Mouse (Mus musculus): ENCODE results near the gene Siglece. TPM values are rescaled to one million over a fixed set of nuclear protein-coding genes. Genes with fewer than 3 reads are reported as not detected.

Siglece gene
- polyA plus RNA-seq (2014; fragmentation: Illumina TruSeq; extraction: RNeasy Lipid Tissue Mini Kit (QIAGEN cat#74804); ENCODE audit: insufficient read depth, low read depth, low replicate concordance): 5.0 TPM

DNA sequence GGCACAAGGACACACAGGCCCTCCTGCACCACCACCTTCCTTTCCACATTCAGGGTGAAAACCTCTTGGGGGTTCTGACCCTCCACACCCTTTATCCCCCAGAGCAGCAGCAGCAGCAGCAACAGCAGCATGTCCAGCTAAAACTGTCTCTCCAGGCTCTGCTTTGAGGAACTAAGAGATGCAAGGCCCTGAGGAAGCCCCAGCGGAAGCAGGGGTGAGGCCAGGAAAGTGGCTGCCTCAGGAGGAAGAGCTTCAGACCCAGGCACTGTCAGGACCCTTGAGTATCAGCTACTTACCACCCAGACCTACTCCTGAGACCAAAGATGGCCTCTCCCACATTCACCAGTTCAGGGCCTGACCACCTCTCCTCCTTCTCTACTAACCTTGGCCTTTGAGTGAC is at the start of gene Siglece:
Gene Siglece (minus strand): TSS at position 160 of the 400 bp plus-strand sequence.

DNA sequence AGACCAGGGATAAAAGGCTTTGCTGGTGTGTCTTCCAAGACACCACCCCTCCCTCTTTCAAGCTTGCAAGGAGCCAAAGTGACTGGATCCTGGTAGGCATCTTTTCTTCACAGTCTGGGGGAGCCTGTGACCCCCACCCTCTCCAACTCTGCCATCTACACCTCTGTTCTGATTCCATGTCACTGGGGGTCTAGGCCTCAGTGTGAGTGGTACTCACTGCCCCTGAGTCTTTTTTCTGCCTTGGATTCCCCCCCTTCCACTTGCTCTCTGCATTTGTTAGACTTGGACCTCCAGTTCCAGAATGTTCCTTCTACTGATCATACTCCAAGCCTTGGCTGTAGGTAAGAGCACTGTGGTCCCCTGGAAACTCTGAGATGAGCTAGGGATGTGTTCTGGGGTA is 30.2 kb upstream of the Siglece start, which contains the start of gene Klk14:
Gene Klk14 (plus strand): TSS at position 301 of the 400 bp plus-strand sequence.

GRCm38 (mm10) chr7:43671809-43672580 is 12.0 kb upstream of the Siglece start, which contains the start of gene Ctu1:
Ctu1 (plus strand) TSS chr7:43672016.

GRCm38 (mm10) chr7:43634500-43634899 is 25.5 kb downstream of the Siglece start, which contains the start of gene Ceacam18:
Ceacam18 (plus strand) TSS chr7:43634707.

GRCm38 (mm10) chr7:43606896-43607742 is 52.8 kb downstream of the Siglece start, which contains the start of gene Zfp819:
Zfp819 (plus strand) TSS chr7:43607169.

Other genes with a start within 250 kb of the Siglece start
- gene Lim2, start 232.5 kb downstream of the Siglece start, polyA plus RNA-seq (2014; fragmentation: Illumina TruSeq; extraction: RNeasy Lipid Tissue Mini Kit (QIAGEN cat#74804); ENCODE audit: insufficient read depth, low read depth, low replicate concordance): not detected
- gene Nkg7, start 223.1 kb downstream of the Siglece start, polyA plus RNA-seq (2014; fragmentation: Illumina TruSeq; extraction: RNeasy Lipid Tissue Mini Kit (QIAGEN cat#74804); ENCODE audit: insufficient read depth, low read depth, low replicate concordance): 26.8 TPM
- gene Cldnd2, start 219.4 kb downstream of the Siglece start, polyA plus RNA-seq (2014; fragmentation: Illumina TruSeq; extraction: RNeasy Lipid Tissue Mini Kit (QIAGEN cat#74804); ENCODE audit: insufficient read depth, low read depth, low replicate concordance): not detected
- gene Etfb, start 216.1 kb downstream of the Siglece start, polyA plus RNA-seq (2014; fragmentation: Illumina TruSeq; extraction: RNeasy Lipid Tissue Mini Kit (QIAGEN cat#74804); ENCODE audit: insufficient read depth, low read depth, low replicate concordance): 277 TPM
- 0.43 TPM for gene Gm45233, start 216.0 kb downstream of the Siglece start, polyA plus RNA-seq (2014; fragmentation: Illumina TruSeq; extraction: RNeasy Lipid Tissue Mini Kit (QIAGEN cat#74804); ENCODE audit: insufficient read depth, low read depth, low replicate concordance)
- gene Vsig10l, start 197.0 kb downstream of the Siglece start, polyA plus RNA-seq (2014; fragmentation: Illumina TruSeq; extraction: RNeasy Lipid Tissue Mini Kit (QIAGEN cat#74804); ENCODE audit: insufficient read depth, low read depth, low replicate concordance): 1.2 TPM
- 0.22 TPM for gene Iglon5, start 170.1 kb downstream of the Siglece start, polyA plus RNA-seq (2014; fragmentation: Illumina TruSeq; extraction: RNeasy Lipid Tissue Mini Kit (QIAGEN cat#74804); ENCODE audit: insufficient read depth, low read depth, low replicate concordance)
- gene 4931406B18Rik, start 154.2 kb downstream of the Siglece start, polyA plus RNA-seq (2014; fragmentation: Illumina TruSeq; extraction: RNeasy Lipid Tissue Mini Kit (QIAGEN cat#74804); ENCODE audit: insufficient read depth, low read depth, low replicate concordance): not detected
- 3.8 TPM for gene Cd33, start 115.7 kb downstream of the Siglece start, polyA plus RNA-seq (2014; fragmentation: Illumina TruSeq; extraction: RNeasy Lipid Tissue Mini Kit (QIAGEN cat#74804); ENCODE audit: insufficient read depth, low read depth, low replicate concordance)
- 1.9 TPM for gene Zfp658, start 97.9 kb downstream of the Siglece start, polyA plus RNA-seq (2014; fragmentation: Illumina TruSeq; extraction: RNeasy Lipid Tissue Mini Kit (QIAGEN cat#74804); ENCODE audit: insufficient read depth, low read depth, low replicate concordance)
- gene Zfp719, start 80.6 kb downstream of the Siglece start, polyA plus RNA-seq (2014; fragmentation: Illumina TruSeq; extraction: RNeasy Lipid Tissue Mini Kit (QIAGEN cat#74804); ENCODE audit: insufficient read depth, low read depth, low replicate concordance): 3.3 TPM
- not detected for gene Zfp819, start 53.0 kb downstream of the Siglece start, polyA plus RNA-seq (2014; fragmentation: Illumina TruSeq; extraction: RNeasy Lipid Tissue Mini Kit (QIAGEN cat#74804); ENCODE audit: insufficient read depth, low read depth, low replicate concordance)
- gene Ceacam18, start 25.5 kb downstream of the Siglece start, polyA plus RNA-seq (2014; fragmentation: Illumina TruSeq; extraction: RNeasy Lipid Tissue Mini Kit (QIAGEN cat#74804); ENCODE audit: insufficient read depth, low read depth, low replicate concordance): not detected
- gene Ctu1, start 11.9 kb upstream of the Siglece start, polyA plus RNA-seq (2014; fragmentation: Illumina TruSeq; extraction: RNeasy Lipid Tissue Mini Kit (QIAGEN cat#74804); ENCODE audit: insufficient read depth, low read depth, low replicate concordance): 6.5 TPM
- 1.1 TPM for gene Klk14, start 30.3 kb upstream of the Siglece start, polyA plus RNA-seq (2014; fragmentation: Illumina TruSeq; extraction: RNeasy Lipid Tissue Mini Kit (QIAGEN cat#74804); ENCODE audit: insufficient read depth, low read depth, low replicate concordance)
- gene Klk13, start 52.4 kb upstream of the Siglece start, polyA plus RNA-seq (2014; fragmentation: Illumina TruSeq; extraction: RNeasy Lipid Tissue Mini Kit (QIAGEN cat#74804); ENCODE audit: insufficient read depth, low read depth, low replicate concordance): 3.6 TPM
- not detected for gene Klk12, start 108.7 kb upstream of the Siglece start, polyA plus RNA-seq (2014; fragmentation: Illumina TruSeq; extraction: RNeasy Lipid Tissue Mini Kit (QIAGEN cat#74804); ENCODE audit: insufficient read depth, low read depth, low replicate concordance)
- 1.8 TPM for gene Klk11, start 114.4 kb upstream of the Siglece start, polyA plus RNA-seq (2014; fragmentation: Illumina TruSeq; extraction: RNeasy Lipid Tissue Mini Kit (QIAGEN cat#74804); ENCODE audit: insufficient read depth, low read depth, low replicate concordance)
- gene Klk10, start 120.9 kb upstream of the Siglece start, polyA plus RNA-seq (2014; fragmentation: Illumina TruSeq; extraction: RNeasy Lipid Tissue Mini Kit (QIAGEN cat#74804); ENCODE audit: insufficient read depth, low read depth, low replicate concordance): 0.92 TPM
- not detected for gene Klk9, start 131.7 kb upstream of the Siglece start, polyA plus RNA-seq (2014; fragmentation: Illumina TruSeq; extraction: RNeasy Lipid Tissue Mini Kit (QIAGEN cat#74804); ENCODE audit: insufficient read depth, low read depth, low replicate concordance)
- 20.3 TPM for gene Klk8, start 137.4 kb upstream of the Siglece start, polyA plus RNA-seq (2014; fragmentation: Illumina TruSeq; extraction: RNeasy Lipid Tissue Mini Kit (QIAGEN cat#74804); ENCODE audit: insufficient read depth, low read depth, low replicate concordance)
- gene Klk7, start 151.1 kb upstream of the Siglece start, polyA plus RNA-seq (2014; fragmentation: Illumina TruSeq; extraction: RNeasy Lipid Tissue Mini Kit (QIAGEN cat#74804); ENCODE audit: insufficient read depth, low read depth, low replicate concordance): not detected
- not detected for gene Klk6, start 164.3 kb upstream of the Siglece start, polyA plus RNA-seq (2014; fragmentation: Illumina TruSeq; extraction: RNeasy Lipid Tissue Mini Kit (QIAGEN cat#74804); ENCODE audit: insufficient read depth, low read depth, low replicate concordance)
- not detected for gene Klk5, start 181.8 kb upstream of the Siglece start, polyA plus RNA-seq (2014; fragmentation: Illumina TruSeq; extraction: RNeasy Lipid Tissue Mini Kit (QIAGEN cat#74804); ENCODE audit: insufficient read depth, low read depth, low replicate concordance)
- gene Klk4, start 221.0 kb upstream of the Siglece start, polyA plus RNA-seq (2014; fragmentation: Illumina TruSeq; extraction: RNeasy Lipid Tissue Mini Kit (QIAGEN cat#74804); ENCODE audit: insufficient read depth, low read depth, low replicate concordance): not detected